Mouse (Mus musculus): Measurements from ENCODE around the gene Snrnp200. TPM values are rescaled to one million over a fixed set of nuclear protein-coding genes. Genes with fewer than 3 reads are reported as not detected.

The Snrnp200 gene
- polyA plus RNA-seq, 1 experiment = 44.1 TPM

GRCm38 (mm10) chr2:127272806-127273205 lies 64.6 kb downstream of the Snrnp200 start:
- Histone ChIP-seq H3K27ac (ENCODE audit: insufficient read depth, low read depth, low read length) (no peak overlapping the region), H3K4me3 (ENCODE audit: insufficient read depth, low read length) (no peak overlapping the region), H3K4me1 (ENCODE audit: control insufficient read depth, insufficient read depth, low read length) (peaks cover 31% of the 10 kb centered on the region)
- TF ChIP-seq POLR2A (IDR thresholded peaks at IDR 0.05; ENCODE audit: borderline replicate concordance, low read depth, low read length) (no peak), CTCF (IDR thresholded peaks at IDR 0.05; ENCODE audit: low read depth, low read length) (no peak)

- no peak for TF ChIP-seq POLR2A (IDR thresholded peaks at IDR 0.05; ENCODE audit: borderline replicate concordance, low read depth, low read length)
- no peak for TF ChIP-seq CTCF (IDR thresholded peaks at IDR 0.05; ENCODE audit: low read depth, low read length)
- peak overlapping the region; percentile 41; the same call in 1 of the 2 replicates for H3K27ac ChIP-seq (ENCODE audit: insufficient read depth, low read depth, low read length)
- no peak overlapping the region for H3K4me3 ChIP-seq (ENCODE audit: insufficient read depth, low read length)
- peaks cover 33% of the 10 kb centered on the region for H3K4me1 ChIP-seq (ENCODE audit: control insufficient read depth, insufficient read depth, low read length)
Observed at GRCm38 (mm10) chr2:127274590-127274989, 66.4 kb downstream of the Snrnp200 start.

GRCm38 (mm10) chr2:127275551-127276320 lies 67.5 kb downstream of the Snrnp200 start:
- H3K27ac ChIP-seq (ENCODE audit: insufficient read depth, low read depth, low read length) = no peak overlapping the region
- H3K4me1 ChIP-seq (ENCODE audit: control insufficient read depth, insufficient read depth, low read length) = peaks cover 37% of the 10 kb centered on the region
- TF ChIP-seq CTCF (IDR thresholded peaks at IDR 0.05; ENCODE audit: low read depth, low read length) (no peak), POLR2A (IDR thresholded peaks at IDR 0.05; ENCODE audit: borderline replicate concordance, low read depth, low read length) (no peak)
- no peak overlapping the region for H3K4me3 ChIP-seq (ENCODE audit: insufficient read depth, low read length)

- Histone ChIP-seq H3K27ac (ENCODE audit: insufficient read depth, low read depth, low read length) (no peak overlapping the region), H3K4me3 (ENCODE audit: insufficient read depth, low read length) (no peak overlapping the region), H3K4me1 (ENCODE audit: control insufficient read depth, insufficient read depth, low read length) (peaks cover 43% of the 10 kb centered on the region)
- TF ChIP-seq CTCF (IDR thresholded peaks at IDR 0.05; ENCODE audit: low read depth, low read length) (no peak), POLR2A (IDR thresholded peaks at IDR 0.05; ENCODE audit: borderline replicate concordance, low read depth, low read length) (no peak)
Observed at GRCm38 (mm10) chr2:127278162-127278561, 70.0 kb downstream of the Snrnp200 start.

Other genes starting within 250 kb of the Snrnp200 start
- gene Ap4e1, start 199.7 kb upstream of the Snrnp200 start, polyA plus RNA-seq (2012; ENCODE audit: insufficient read depth, insufficient read length, missing spikeins) = 13.0 and 14.1 TPM in 2 replicates
- gene Blvra, start 137.7 kb upstream of the Snrnp200 start, polyA plus RNA-seq (2012; ENCODE audit: insufficient read depth, insufficient read length, missing spikeins) = 215 and 227 TPM in 2 replicates
- gene Ncaph, start 74.4 kb upstream of the Snrnp200 start, polyA plus RNA-seq (2012; ENCODE audit: insufficient read depth, insufficient read length, missing spikeins) = 32.5 and 33.3 TPM in 2 replicates
- gene Itpripl1, start 64.9 kb upstream of the Snrnp200 start, polyA plus RNA-seq (2012; ENCODE audit: insufficient read depth, insufficient read length, missing spikeins) = 23.8 and 26.6 TPM in 2 replicates
- 1.9 and 2.0 TPM in 2 replicates for gene 1810024B03Rik, start 106 bp upstream of the Snrnp200 start, polyA plus RNA-seq (2012; ENCODE audit: insufficient read depth, insufficient read length, missing spikeins)
- gene Ciao1, start 39.4 kb downstream of the Snrnp200 start, polyA plus RNA-seq (2012; ENCODE audit: insufficient read depth, insufficient read length, missing spikeins) = 44.6 and 48.8 TPM in 2 replicates
- 41.6 and 46.2 TPM in 2 replicates for gene Tmem127, start 39.5 kb downstream of the Snrnp200 start, polyA plus RNA-seq (2012; ENCODE audit: insufficient read depth, insufficient read length, missing spikeins)
- 35.5 and 36.7 TPM in 2 replicates for gene Stard7, start 61.8 kb downstream of the Snrnp200 start, polyA plus RNA-seq (2012; ENCODE audit: insufficient read depth, insufficient read length, missing spikeins)
- 2.0 TPM in 2 replicates for gene Dusp2, start 127.8 kb downstream of the Snrnp200 start, polyA plus RNA-seq (2012; ENCODE audit: insufficient read depth, insufficient read length, missing spikeins)
- 0.59 TPM in 1 of 2 replicates, not detected in the other for gene Astl, start 130.3 kb downstream of the Snrnp200 start, polyA plus RNA-seq (2012; ENCODE audit: insufficient read depth, insufficient read length, missing spikeins)
- 0.13 TPM in 1 of 2 replicates, not detected in the other for gene Adra2b, start 154.8 kb downstream of the Snrnp200 start, polyA plus RNA-seq (2012; ENCODE audit: insufficient read depth, insufficient read length, missing spikeins)
- gene Gpat2, start 216.8 kb downstream of the Snrnp200 start, polyA plus RNA-seq (2012; ENCODE audit: insufficient read depth, insufficient read length, missing spikeins) = not detected in 2 replicates
- gene Fahd2a, start 236.2 kb downstream of the Snrnp200 start, polyA plus RNA-seq (2012; ENCODE audit: insufficient read depth, insufficient read length, missing spikeins) = 11.9 and 16.9 TPM in 2 replicates